Mouse (Mus musculus) layer of hippocampus, postnatal 10 days (tissue): ENCODE results near the gene Rab3gap1. TPM values are rescaled to one million over a fixed set of nuclear protein-coding genes. Genes with fewer than 3 reads are reported as not detected.

Experiments used
- DNase-seq, 2 experiments: peaks; one replicate each; pipeline ENCODE4 v3.0.0; 2021; ENCODE audit warnings: low spot score in 2 of 2
- total RNA-seq, 2 experiments: library from RNA; stranded (reverse); gene quantifications; 2 replicates each; pipeline ENCODE4 v1.2.3; 2021

Rab3gap1 gene
- total RNA-seq, 2 experiments from 2014 or later, result 46.7 to 49.8 TPM

DNA sequence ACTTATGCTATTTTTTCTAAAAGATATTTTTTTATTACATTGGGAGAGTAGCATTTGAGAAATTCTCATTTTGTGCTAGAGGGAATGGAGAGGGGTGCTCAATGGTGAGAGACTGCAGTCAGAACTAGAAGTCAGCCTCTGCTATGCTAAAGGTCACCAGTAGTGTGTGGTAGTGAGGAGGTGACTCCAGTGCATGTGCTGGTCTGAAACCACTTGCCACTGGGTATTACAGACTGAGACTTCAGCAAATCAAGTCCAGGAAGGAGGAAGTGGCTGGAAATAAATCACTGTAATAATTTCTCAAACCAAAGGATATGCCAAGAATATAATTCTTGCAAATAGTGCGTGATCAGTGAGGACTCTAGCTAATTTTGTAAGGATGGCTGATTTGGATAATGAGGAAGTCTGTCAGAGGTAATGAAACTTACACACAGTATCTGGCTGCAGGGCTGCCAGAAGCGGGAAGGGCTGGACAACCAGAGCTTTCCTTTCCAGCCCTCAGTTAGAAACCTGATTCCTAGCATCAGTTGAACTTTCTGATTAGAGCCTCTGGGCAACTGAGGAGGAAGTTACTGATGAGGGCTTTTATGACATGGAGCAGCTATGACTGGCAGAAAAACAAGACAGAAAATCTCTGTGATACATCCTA is 112.5 kb downstream of the Rab3gap1 start:
- DNase-seq, result no peak

DNA sequence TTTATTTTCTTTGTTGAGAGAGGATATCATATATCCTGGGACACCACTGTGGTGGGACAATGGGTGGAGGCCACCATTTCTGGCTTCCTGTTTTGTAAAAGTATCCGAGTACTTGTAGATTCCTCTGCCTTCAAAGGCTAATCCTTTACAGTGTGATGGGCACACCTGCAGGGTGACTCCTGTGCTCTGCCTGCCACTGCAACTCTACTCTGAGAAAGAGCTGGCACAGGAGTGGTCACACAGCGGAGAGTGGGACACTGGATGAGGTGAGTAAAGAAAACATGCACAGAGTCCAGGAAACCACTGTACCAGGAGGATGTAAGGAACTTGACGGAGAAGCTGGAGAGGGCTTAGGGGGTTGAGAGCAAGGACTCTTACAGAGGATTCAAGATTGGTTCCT is 113.7 kb downstream of the Rab3gap1 start:
- no peak for DNase-seq

DNA sequence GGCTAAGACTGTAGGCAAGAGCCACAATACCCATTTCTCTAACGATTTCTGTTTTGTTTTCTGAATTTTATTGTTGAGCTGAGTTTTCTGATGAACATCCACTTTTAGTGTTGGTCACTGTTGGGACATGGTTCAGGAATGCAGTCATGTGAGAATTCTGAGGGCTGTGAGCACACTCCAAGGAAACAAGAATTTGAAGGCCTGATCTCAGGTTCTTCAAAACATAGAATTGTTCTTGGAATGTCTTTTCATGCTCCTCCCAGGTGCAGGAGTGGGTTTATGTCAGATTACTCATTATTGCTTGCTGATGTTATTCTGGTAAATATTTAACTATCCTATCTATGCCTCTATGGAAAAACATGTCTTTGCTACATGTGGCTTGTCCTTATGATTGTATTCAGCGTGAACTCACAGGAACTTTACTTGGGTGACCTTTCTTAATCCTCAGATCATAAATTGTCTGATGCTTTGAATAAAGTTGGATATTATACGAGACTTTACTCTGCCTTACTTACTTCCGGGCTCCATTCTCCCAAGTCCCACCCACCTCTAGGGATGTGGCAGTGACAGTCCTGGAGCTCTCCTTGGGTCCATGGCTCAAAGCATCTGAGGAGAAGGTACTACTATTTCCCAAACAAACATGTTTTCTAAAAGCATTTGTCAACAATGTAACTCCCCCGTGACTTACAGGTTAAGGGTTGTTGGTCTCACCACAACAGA is 114.9 kb downstream of the Rab3gap1 start:
- no peak for DNase-seq

DNA sequence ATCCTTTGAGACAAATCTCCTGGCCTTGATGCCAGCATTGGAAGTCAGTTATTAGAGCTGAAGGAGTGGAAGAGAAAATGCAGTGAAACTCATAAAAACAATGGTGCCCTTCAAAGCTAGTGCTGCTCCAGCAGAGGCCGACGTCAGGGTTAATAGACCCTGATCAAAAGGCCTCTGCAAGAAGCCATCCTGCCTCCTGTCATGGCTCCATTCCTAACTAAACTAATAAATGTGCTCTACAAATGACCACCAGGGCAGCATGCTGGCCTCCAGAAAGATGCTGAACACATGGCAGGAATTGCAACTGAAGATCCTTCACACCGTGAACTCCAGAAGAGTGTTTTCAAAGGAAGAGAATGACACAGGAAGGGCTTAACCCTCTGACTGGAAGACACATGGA is 116.8 kb downstream of the Rab3gap1 start:
- DNase-seq, result no peak

DNA sequence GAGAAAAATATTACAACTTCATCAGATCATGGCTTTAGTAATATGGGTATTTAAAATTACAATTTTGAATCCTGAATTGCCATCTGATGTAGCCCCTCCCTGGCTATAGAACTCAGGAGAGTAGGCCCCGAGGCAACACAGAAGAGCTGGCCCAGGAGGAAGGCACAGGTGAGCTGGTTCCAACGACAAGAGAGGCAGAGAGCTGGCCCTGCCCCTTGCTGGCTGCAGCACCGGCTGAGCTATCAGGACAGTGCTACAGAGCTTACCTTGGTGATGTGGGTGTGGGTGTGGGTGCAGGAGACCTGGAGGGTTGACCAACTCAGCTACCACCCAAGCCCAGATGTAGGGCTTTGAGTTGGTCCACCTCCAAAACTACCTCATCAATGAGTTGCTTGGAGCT is 119.7 kb downstream of the Rab3gap1 start:
- no peak for DNase-seq

DNA sequence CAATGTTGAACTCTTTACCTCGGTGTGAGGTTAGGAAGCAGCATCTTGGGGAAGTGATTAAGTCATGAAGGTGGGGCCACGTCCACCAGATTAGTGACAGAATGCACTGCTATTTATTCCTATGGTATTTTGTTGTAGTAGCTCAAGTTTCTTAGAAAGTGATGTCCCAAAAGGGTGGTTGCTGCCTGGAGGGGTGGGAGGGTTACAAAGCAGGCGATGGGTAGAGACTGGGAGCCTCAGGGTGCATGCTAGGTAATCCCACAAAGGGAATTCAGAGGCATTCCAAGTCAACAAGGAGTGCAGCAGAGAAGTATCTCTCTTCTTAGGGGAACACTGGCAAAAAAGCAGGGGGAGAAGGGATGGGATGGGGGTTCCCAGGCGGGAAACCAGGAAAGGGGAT is 120.8 kb downstream of the Rab3gap1 start:
- DNase-seq, result no peak

DNA sequence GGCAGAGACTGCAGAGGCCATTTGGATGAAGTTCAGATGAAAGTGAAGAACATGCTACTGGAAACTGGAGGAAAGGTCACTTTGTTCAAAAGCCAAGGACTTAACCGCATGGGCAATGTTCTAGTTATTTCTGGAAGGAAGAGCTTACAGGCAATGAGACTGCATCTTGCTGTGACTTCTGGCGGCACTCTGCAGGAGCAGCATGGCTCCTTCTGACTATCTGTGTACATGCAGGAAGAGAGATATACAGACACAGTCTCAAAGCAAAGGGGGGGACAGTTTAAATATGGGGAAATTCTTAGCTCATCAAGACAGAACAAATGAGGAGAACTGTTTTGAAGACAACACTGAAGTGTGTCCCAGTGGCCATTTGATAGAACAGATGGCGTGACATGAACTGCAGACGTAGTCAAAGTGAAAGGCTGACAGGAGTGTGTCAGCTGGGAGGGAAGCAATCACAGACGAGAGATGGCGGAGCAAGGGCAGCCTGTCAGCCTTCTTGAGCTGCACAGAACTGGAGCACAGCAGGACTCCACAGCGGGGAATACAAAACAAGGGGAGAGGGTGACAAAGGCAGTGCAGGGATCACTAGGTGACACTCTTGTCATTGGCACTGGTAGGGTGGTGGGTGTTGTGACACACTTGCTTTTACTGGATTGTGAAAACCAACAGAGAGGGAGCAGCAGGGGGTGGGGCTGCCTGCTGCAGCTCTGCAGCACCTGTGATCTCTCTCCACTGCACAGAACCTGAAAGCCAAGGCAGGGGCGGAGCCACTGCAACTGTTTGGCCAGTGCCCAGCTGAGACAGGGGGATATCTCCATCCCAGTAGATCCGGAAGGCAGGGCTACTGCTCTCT is 121.5 kb downstream of the Rab3gap1 start:
- peak; percentile 33 to 34 for DNase-seq

Other genes starting within 250 kb of the Rab3gap1 start
- 10 to 100 TPM; 22.9 to 31.9 TPM for gene Tmem163, start 189.2 kb upstream of the Rab3gap1 start, total RNA-seq
- gene Acmsd, start 139.4 kb upstream of the Rab3gap1 start, total RNA-seq, result not detected
- gene Ccnt2, start 94.6 kb upstream of the Rab3gap1 start, total RNA-seq, result 10 to 100 TPM; 50.5 to 54.4 TPM
- gene Map3k19, start 13.7 kb upstream of the Rab3gap1 start, total RNA-seq, result 1 to 10 TPM; 3.5 to 4.6 TPM
- 1 to 10 TPM; 8.0 to 9.0 TPM for gene Zranb3, start 234.3 kb downstream of the Rab3gap1 start, total RNA-seq
- gene R3hdm1, start 234.5 kb downstream of the Rab3gap1 start, total RNA-seq, result 100 to 1,000 TPM; 242 to 249 TPM